ENCODE assay signal across 8 mouse cellular contexts in genomic region chr19:47067924-47068611, GRCm38 (mm10). TPM values are rescaled to one million over a fixed set of nuclear protein-coding genes. Genes with fewer than 3 reads are reported as not detected.
A peak's percentile ranks its signal among the peaks of the same experiment; 100 is the strongest.
DNase-seq lines count a peak whose midpoint lies in the region; ATAC-seq and TF ChIP-seq lines count a peak whose summit lies in the region.

No protein-coding gene starts in this region.

- TF ChIP-seq EP300 in heart, postnatal 0 days (IDR thresholded peaks at IDR 0.05; ENCODE audit: low read depth) = no peak

- ATAC-seq in forebrain, embryonic 12.5 days (ENCODE audit: low FRiP score) = peak; percentile 93
- peak; percentile 96 for ATAC-seq in heart, postnatal 0 days (ENCODE audit: insufficient read depth, low read depth)
- peak; percentile 97 for ATAC-seq in liver, embryonic 16.5 days (ENCODE audit: low read depth)
- ATAC-seq in neural tube, embryonic 12.5 days (ENCODE audit: low FRiP score, low read depth) = peak; percentile 89

- peaks cover 27% of the 10 kb centered on the region for H3K4me1 ChIP-seq in E14TG2a.4 (replicated peaks; ENCODE audit: low read depth, low read length)
- peaks cover 8% of the 10 kb centered on the region for H3K4me1 ChIP-seq in forebrain, embryonic 12.5 days
- 0 out of 2 replicates have a peak, but pooled peaks cover 10% of the 10 kb centered on the region for H3K4me1 ChIP-seq in heart, postnatal 0 days (ENCODE audit: control insufficient read depth, insufficient read depth)
- peaks cover 9% of the 10 kb centered on the region for H3K4me1 ChIP-seq in liver, embryonic 16.5 days (ENCODE audit: control insufficient read depth, low read depth, low read length)
- peaks cover 9% of the 10 kb centered on the region for H3K4me1 ChIP-seq in neural tube, embryonic 12.5 days

- H3K9ac ChIP-seq in forebrain, embryonic 12.5 days = peak overlapping the region; percentile 95
- peak overlapping the region; percentile 98 for H3K9ac ChIP-seq in heart, postnatal 0 days (replicated peaks; ENCODE audit: low read depth, low read length)
- H3K9ac ChIP-seq in liver, embryonic 16.5 days (ENCODE audit: low read depth, low read length) = peak overlapping the region; percentile 97
- H3K9ac ChIP-seq in neural tube, embryonic 12.5 days = peak overlapping the region; percentile 94

- peaks cover 30% of the 10 kb centered on the region for H3K36me3 ChIP-seq in E14TG2a.4 (ENCODE audit: insufficient read depth, low read length)
- peaks cover 23% of the 10 kb centered on the region for H3K36me3 ChIP-seq in forebrain, embryonic 12.5 days (replicated peaks)
- H3K36me3 ChIP-seq in heart, postnatal 0 days (replicated peaks; ENCODE audit: control insufficient read depth, insufficient read depth, low read length) = peaks cover 26% of the 10 kb centered on the region
- H3K36me3 ChIP-seq in liver, embryonic 16.5 days (ENCODE audit: control insufficient read depth, insufficient read depth) = peaks cover 13% of the 10 kb centered on the region
- peaks cover 25% of the 10 kb centered on the region for H3K36me3 ChIP-seq in neural tube, embryonic 12.5 days

- peak overlapping the region; percentile 68 for H3K4me2 ChIP-seq in forebrain, embryonic 12.5 days
- H3K4me2 ChIP-seq in heart, postnatal 0 days (ENCODE audit: low read depth, low read length) = peak overlapping the region; percentile 80
- H3K4me2 ChIP-seq in liver, embryonic 16.5 days (ENCODE audit: low read depth, low read length) = peak overlapping the region; percentile 62
- peak overlapping the region; percentile 68 for H3K4me2 ChIP-seq in neural tube, embryonic 12.5 days (replicated peaks)

- H3K27me3 ChIP-seq in E14TG2a.4 (ENCODE audit: insufficient read depth, low read length) = no peaks in the 10 kb centered on the region
- no peaks in the 10 kb centered on the region for H3K27me3 ChIP-seq in forebrain, embryonic 12.5 days
- no peaks in the 10 kb centered on the region for H3K27me3 ChIP-seq in heart, postnatal 0 days (ENCODE audit: control insufficient read depth, insufficient read depth, low read length)
- no peaks in the 10 kb centered on the region for H3K27me3 ChIP-seq in liver, embryonic 16.5 days (ENCODE audit: control insufficient read depth, insufficient read depth, low read depth, low read length)
- H3K27me3 ChIP-seq in neural tube, embryonic 12.5 days (replicated peaks) = no peaks in the 10 kb centered on the region

- no peaks in the 10 kb centered on the region for H3K9me3 ChIP-seq in E14TG2a.4 (ENCODE audit: low read length)
- H3K9me3 ChIP-seq in forebrain, embryonic 12.5 days = no peaks in the 10 kb centered on the region
- no peaks in the 10 kb centered on the region for H3K9me3 ChIP-seq in heart, postnatal 0 days (replicated peaks; ENCODE audit: control insufficient read depth, low read length)
- H3K9me3 ChIP-seq in liver, embryonic 16.5 days (replicated peaks; ENCODE audit: control insufficient read depth, low read length) = no peaks in the 10 kb centered on the region
- no peaks in the 10 kb centered on the region for H3K9me3 ChIP-seq in neural tube, embryonic 12.5 days

- no peak for TF ChIP-seq CTCF in E14TG2a.4 (conservative IDR thresholded peaks at IDR 0.05; ENCODE audit: low read length)
- no peak for TF ChIP-seq CTCF in heart, postnatal 0 days (IDR thresholded peaks at IDR 0.05; ENCODE audit: low read depth)

- peak overlapping the region; percentile 100 for H3K4me3 ChIP-seq in E14TG2a.4 (replicated peaks; ENCODE audit: low read length)
- H3K4me3 ChIP-seq in forebrain, embryonic 12.5 days (replicated peaks) = peak overlapping the region; percentile 100
- peak overlapping the region; percentile 100 for H3K4me3 ChIP-seq in heart, postnatal 0 days (ENCODE audit: low read depth, low read length)
- peak overlapping the region; percentile 97 for H3K4me3 ChIP-seq in liver, embryonic 16.5 days (ENCODE audit: low read depth, low read length)
- H3K4me3 ChIP-seq in neural tube, embryonic 12.5 days = peak overlapping the region; percentile 100

- H3K27ac ChIP-seq in forebrain, embryonic 12.5 days = peak overlapping the region; percentile 92
- peak overlapping the region; percentile 91 for H3K27ac ChIP-seq in heart, postnatal 0 days (ENCODE audit: low read depth)
- H3K27ac ChIP-seq in liver, embryonic 16.5 days (ENCODE audit: low read length) = peak overlapping the region; percentile 94
- peak overlapping the region; percentile 77 for H3K27ac ChIP-seq in neural tube, embryonic 12.5 days

- WGBS in forebrain, embryonic 12.5 days = under 1% methylated on average over 66 of the region's 72 CpGs
- WGBS in heart, postnatal 0 days = under 1% methylated on average over 37 of the region's 72 CpGs
- WGBS in liver, embryonic 16.5 days (ENCODE audit: insufficient replicate concordance) = 0% methylated on average over 58 of the region's 72 CpGs
- WGBS in neural tube, embryonic 12.5 days = under 1% methylated on average over 72 of the region's 72 CpGs

- DNase-seq in c-Kit-positive CD71-positive TER-119-positive erythroid progenitor cells, embryonic 14.5 days (ENCODE audit: low spot score) = peak; percentile 83
- peak; percentile 90 for DNase-seq in heart, postnatal 0 days (ENCODE audit: low spot score)
- DNase-seq in kidney, postnatal 4 days = peak; percentile 88 to 92
- peak; percentile 64 for DNase-seq in telencephalon, adult 2 months (ENCODE audit: low read depth, low spot score)

RNA-seq across cellular contexts. Expression of gene Taf5, which starts 0.5 kb away (rescaled TPM):
- 10.7 and 11.4 TPM in 2 replicates for polyA plus RNA-seq in forebrain, embryonic 12.5 days (2016; fragmentation: Nextera tagmentation; extraction: Ambion mirVana)
- total RNA-seq in heart, postnatal 0 days (2014; rRNA removed; ENCODE audit: low replicate concordance) = 5.1 and 7.0 TPM in 2 replicates
- polyA plus RNA-seq in heart, postnatal 0 days (2015; fragmentation: Nextera tagmentation; extraction: Ambion mirVana) = 1.2 and 1.5 TPM in 2 replicates
- polyA plus RNA-seq in liver, embryonic 16.5 days (2015; fragmentation: Nextera tagmentation; extraction: Ambion mirVana) = 2.6 and 2.7 TPM in 2 replicates
- polyA plus RNA-seq in neural tube, embryonic 12.5 days (2016; fragmentation: Nextera tagmentation; extraction: Ambion mirVana) = 9.7 and 12.6 TPM in 2 replicates

RNA-seq across cellular contexts. Expression of gene Pcgf6, which starts 17.4 kb away (rescaled TPM):
- polyA plus RNA-seq in forebrain, embryonic 12.5 days (2016; fragmentation: Nextera tagmentation; extraction: Ambion mirVana) = 32.6 and 33.4 TPM in 2 replicates
- 3.3 and 4.3 TPM in 2 replicates for total RNA-seq in heart, postnatal 0 days (2014; rRNA removed; ENCODE audit: low replicate concordance)
- 4.1 and 4.2 TPM in 2 replicates for polyA plus RNA-seq in heart, postnatal 0 days (2015; fragmentation: Nextera tagmentation; extraction: Ambion mirVana)
- polyA plus RNA-seq in liver, embryonic 16.5 days (2015; fragmentation: Nextera tagmentation; extraction: Ambion mirVana) = 5.7 and 5.9 TPM in 2 replicates
- polyA plus RNA-seq in neural tube, embryonic 12.5 days (2016; fragmentation: Nextera tagmentation; extraction: Ambion mirVana) = 33.3 and 34.3 TPM in 2 replicates

RNA-seq across cellular contexts. Expression of gene Usmg5, which starts 22.4 kb away (rescaled TPM):
- 1,294 and 1,345 TPM in 2 replicates for polyA plus RNA-seq in forebrain, embryonic 12.5 days (2016; fragmentation: Nextera tagmentation; extraction: Ambion mirVana)
- total RNA-seq in heart, postnatal 0 days (2014; rRNA removed; ENCODE audit: low replicate concordance) = 1,537 and 1,673 TPM in 2 replicates
- 5,899 and 6,150 TPM in 2 replicates for polyA plus RNA-seq in heart, postnatal 0 days (2015; fragmentation: Nextera tagmentation; extraction: Ambion mirVana)
- polyA plus RNA-seq in liver, embryonic 16.5 days (2015; fragmentation: Nextera tagmentation; extraction: Ambion mirVana) = 680 and 757 TPM in 2 replicates
- 1,410 and 1,413 TPM in 2 replicates for polyA plus RNA-seq in neural tube, embryonic 12.5 days (2016; fragmentation: Nextera tagmentation; extraction: Ambion mirVana)

RNA-seq across cellular contexts. Expression of gene Pdcd11, which starts 22.5 kb away (rescaled TPM):
- 12.6 and 13.4 TPM in 2 replicates for polyA plus RNA-seq in forebrain, embryonic 12.5 days (2016; fragmentation: Nextera tagmentation; extraction: Ambion mirVana)
- total RNA-seq in heart, postnatal 0 days (2014; rRNA removed; ENCODE audit: low replicate concordance) = 7.7 and 8.8 TPM in 2 replicates
- polyA plus RNA-seq in heart, postnatal 0 days (2015; fragmentation: Nextera tagmentation; extraction: Ambion mirVana) = 3.2 and 4.0 TPM in 2 replicates
- polyA plus RNA-seq in liver, embryonic 16.5 days (2015; fragmentation: Nextera tagmentation; extraction: Ambion mirVana) = 3.3 and 3.4 TPM in 2 replicates
- 10.0 and 10.1 TPM in 2 replicates for polyA plus RNA-seq in neural tube, embryonic 12.5 days (2016; fragmentation: Nextera tagmentation; extraction: Ambion mirVana)

RNA-seq across cellular contexts. Expression of gene Nt5c2, which starts 53.1 kb away (rescaled TPM):
- polyA plus RNA-seq in forebrain, embryonic 12.5 days (2016; fragmentation: Nextera tagmentation; extraction: Ambion mirVana) = 74.0 and 76.0 TPM in 2 replicates
- 33.9 and 48.1 TPM in 2 replicates for total RNA-seq in heart, postnatal 0 days (2014; rRNA removed; ENCODE audit: low replicate concordance)
- 92.7 and 111 TPM in 2 replicates for polyA plus RNA-seq in heart, postnatal 0 days (2015; fragmentation: Nextera tagmentation; extraction: Ambion mirVana)
- 47.4 and 48.4 TPM in 2 replicates for polyA plus RNA-seq in liver, embryonic 16.5 days (2015; fragmentation: Nextera tagmentation; extraction: Ambion mirVana)
- 76.9 and 81.5 TPM in 2 replicates for polyA plus RNA-seq in neural tube, embryonic 12.5 days (2016; fragmentation: Nextera tagmentation; extraction: Ambion mirVana)

Comparison
In these comparisons a context has a peak if more than half of its experiments do, and no peak if none do; other contexts are left out.
1. Peak in every context shown above with its lines: DNase-seq, ATAC-seq, H3K4me3 ChIP-seq and H3K27ac ChIP-seq.